Mouse (Mus musculus): Measurements from ENCODE around the gene Dcaf11. TPM values are rescaled to one million over a fixed set of nuclear protein-coding genes. Genes with fewer than 3 reads are reported as not detected.

Dcaf11 gene
- polyA plus RNA-seq, 1 experiment from 2014 or later: 72.6 TPM

GRCm38 (mm10) chr14:55608339-55608738 lies 48.5 kb downstream of the Dcaf11 start:
- Histone ChIP-seq H3K4me1 (peaks cover 15% of the 10 kb centered on the region), H3K27me3 (no peaks in the 10 kb centered on the region), H3K27ac (no peak overlapping the region), H3K36me3 (peaks cover 30% of the 10 kb centered on the region), H3K4me3 (no peak overlapping the region), H3K4me2 (no peak overlapping the region), H3K9me3 (no peaks in the 10 kb centered on the region), H3K9ac (no peak overlapping the region)
- ATAC-seq (ENCODE audit: borderline replicate concordance, extremely low read depth, low FRiP score, low TSS enrichment): no peak
- whole genome bisulfite sequencing: 85% methylated on average over 6 of the region's 6 CpGs

DNA sequence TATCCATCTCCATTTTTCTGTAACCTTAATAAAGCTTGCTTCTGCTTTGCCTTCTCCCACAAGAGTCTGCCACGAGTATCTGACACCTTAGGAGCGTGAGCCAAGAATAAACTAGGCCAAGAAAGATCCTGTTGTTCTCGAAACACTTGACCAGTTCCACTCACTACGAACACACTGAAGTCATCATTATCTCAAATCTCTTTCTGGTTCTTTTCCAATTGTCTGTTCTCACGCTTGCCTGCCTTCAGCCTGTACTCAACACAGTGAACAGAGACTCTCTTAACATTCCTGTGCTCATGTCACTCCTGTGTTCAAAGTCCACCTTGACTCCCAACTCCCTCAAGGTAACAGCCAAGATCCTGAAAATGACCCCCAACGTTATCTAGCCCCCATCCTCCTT lies 53.5 kb downstream of the Dcaf11 start:
- no peak for ATAC-seq (ENCODE audit: borderline replicate concordance, extremely low read depth, low FRiP score, low TSS enrichment)
- Histone ChIP-seq H3K36me3 (peaks cover 14% of the 10 kb centered on the region), H3K27me3 (no peaks in the 10 kb centered on the region), H3K4me2 (no peak overlapping the region), H3K4me1 (peaks cover 7% of the 10 kb centered on the region; the same call in 1 of the 2 replicates), H3K9ac (no peak overlapping the region), H3K27ac (no peak overlapping the region), H3K4me3 (no peak overlapping the region), H3K9me3 (no peaks in the 10 kb centered on the region)
- WGBS: 47% methylated on average over 6 of the region's 6 CpGs

- Histone ChIP-seq H3K4me1 (peaks cover 7% of the 10 kb centered on the region; the same call in 1 of the 2 replicates), H3K4me2 (no peak overlapping the region), H3K9ac (no peak overlapping the region), H3K27me3 (no peaks in the 10 kb centered on the region), H3K9me3 (no peaks in the 10 kb centered on the region), H3K27ac (no peak overlapping the region), H3K36me3 (peaks cover 2% of the 10 kb centered on the region), H3K4me3 (no peak overlapping the region)
- 59% methylated on average over 7 of the region's 7 CpGs for WGBS
- ATAC-seq (ENCODE audit: borderline replicate concordance, extremely low read depth, low FRiP score, low TSS enrichment): no peak
Observed at GRCm38 (mm10) chr14:55614565-55615178, 54.9 kb downstream of the Dcaf11 start.

- H3K9ac ChIP-seq: no peak overlapping the region
- WGBS: 42% methylated on average over 2 of the region's 2 CpGs
- no peaks in the 10 kb centered on the region for H3K27me3 ChIP-seq
- H3K36me3 ChIP-seq: no peaks in the 10 kb centered on the region
- no peaks in the 10 kb centered on the region for H3K9me3 ChIP-seq
- ATAC-seq (ENCODE audit: borderline replicate concordance, extremely low read depth, low FRiP score, low TSS enrichment): no peak
- no peak overlapping the region for H3K4me2 ChIP-seq
- H3K4me1 ChIP-seq: peaks cover 7% of the 10 kb centered on the region; the same call in 1 of the 2 replicates
- H3K4me3 ChIP-seq: no peak overlapping the region
- H3K27ac ChIP-seq: no peak overlapping the region
Observed at GRCm38 (mm10) chr14:55615876-55616275, 56.1 kb downstream of the Dcaf11 start.

GRCm38 (mm10) chr14:55616844-55617243 lies 57.0 kb downstream of the Dcaf11 start:
- no peak overlapping the region for H3K4me2 ChIP-seq
- H3K9ac ChIP-seq: no peak overlapping the region
- 71% methylated on average over 2 of the region's 2 CpGs for WGBS
- no peak for ATAC-seq (ENCODE audit: borderline replicate concordance, extremely low read depth, low FRiP score, low TSS enrichment)
- no peak overlapping the region for H3K4me3 ChIP-seq
- H3K27ac ChIP-seq: peak overlapping the region; percentile 60; the same call in 1 of the 2 replicates
- H3K9me3 ChIP-seq: no peaks in the 10 kb centered on the region
- H3K4me1 ChIP-seq: peaks cover 7% of the 10 kb centered on the region; the same call in 1 of the 2 replicates
- no peaks in the 10 kb centered on the region for H3K27me3 ChIP-seq
- H3K36me3 ChIP-seq: no peaks in the 10 kb centered on the region

GRCm38 (mm10) chr14:55617822-55618221 lies 58.0 kb downstream of the Dcaf11 start, which contains the start of gene Rec8:
Rec8 (plus strand) TSS chr14:55618037.
- Histone ChIP-seq H3K9me3 (no peaks in the 10 kb centered on the region), H3K4me1 (peaks cover 7% of the 10 kb centered on the region; the same call in 1 of the 2 replicates), H3K27me3 (no peaks in the 10 kb centered on the region), H3K9ac (peak within 1 kb of the TSS; percentile 21), H3K4me3 (peak within 1 kb of the TSS; percentile 36), H3K27ac (peak within 1 kb of the TSS; percentile 60), H3K4me2 (peak within 1 kb of the TSS; percentile 52), H3K36me3 (no peaks in the 10 kb centered on the region)
- WGBS: 17% methylated on average over 21 of the region's 21 CpGs
- peak; percentile 78 for ATAC-seq (ENCODE audit: borderline replicate concordance, extremely low read depth, low FRiP score, low TSS enrichment)

- peaks cover 7% of the 10 kb centered on the region; the same call in 1 of the 2 replicates for H3K4me1 ChIP-seq
- no peaks in the 10 kb centered on the region for H3K9me3 ChIP-seq
- H3K9ac ChIP-seq: peak overlapping the region; percentile 21
- H3K36me3 ChIP-seq: no peaks in the 10 kb centered on the region
- H3K27ac ChIP-seq: peak overlapping the region; percentile 26; the same call in 1 of the 2 replicates
- H3K27me3 ChIP-seq: no peaks in the 10 kb centered on the region
- 27% methylated on average over 22 of the region's 22 CpGs for WGBS
- H3K4me2 ChIP-seq: peak overlapping the region; percentile 52
- ATAC-seq (ENCODE audit: borderline replicate concordance, extremely low read depth, low FRiP score, low TSS enrichment): no peak
- peak overlapping the region; percentile 36 for H3K4me3 ChIP-seq
Observed at GRCm38 (mm10) chr14:55618486-55619195, 58.8 kb downstream of the Dcaf11 start.

Other genes starting within 250 kb of the Dcaf11 start
- 112 and 114 TPM in 2 replicates for gene Dhrs4, start 81.2 kb upstream of the Dcaf11 start, polyA plus RNA-seq (2015; fragmentation: Nextera tagmentation; extraction: Ambion mirVana)
- 1.3 and 1.6 TPM in 2 replicates for gene Carmil3, start 69.4 kb upstream of the Dcaf11 start, polyA plus RNA-seq (2015; fragmentation: Nextera tagmentation; extraction: Ambion mirVana)
- gene Cpne6, start 49.6 kb upstream of the Dcaf11 start, polyA plus RNA-seq (2015; fragmentation: Nextera tagmentation; extraction: Ambion mirVana): 0.11 and 0.23 TPM in 2 replicates
- not detected in 2 replicates for gene Nrl, start 35.0 kb upstream of the Dcaf11 start, polyA plus RNA-seq (2015; fragmentation: Nextera tagmentation; extraction: Ambion mirVana)
- 66.0 and 67.2 TPM in 2 replicates for gene Pck2, start 19.7 kb upstream of the Dcaf11 start, polyA plus RNA-seq (2015; fragmentation: Nextera tagmentation; extraction: Ambion mirVana)
- 0.79 and 1.2 TPM in 2 replicates for gene A730061H03Rik, start 400 bp downstream of the Dcaf11 start, polyA plus RNA-seq (2015; fragmentation: Nextera tagmentation; extraction: Ambion mirVana)
- 3.3 and 3.7 TPM in 2 replicates for gene Fitm1, start 15.6 kb downstream of the Dcaf11 start, polyA plus RNA-seq (2015; fragmentation: Nextera tagmentation; extraction: Ambion mirVana)
- gene Psme1, start 18.1 kb downstream of the Dcaf11 start, polyA plus RNA-seq (2015; fragmentation: Nextera tagmentation; extraction: Ambion mirVana): 168 and 171 TPM in 2 replicates
- 4.1 and 5.1 TPM in 2 replicates for gene Emc9, start 25.3 kb downstream of the Dcaf11 start, polyA plus RNA-seq (2015; fragmentation: Nextera tagmentation; extraction: Ambion mirVana)
- 234 and 238 TPM in 2 replicates for gene Psme2, start 31.1 kb downstream of the Dcaf11 start, polyA plus RNA-seq (2015; fragmentation: Nextera tagmentation; extraction: Ambion mirVana)
- gene Rnf31, start 31.7 kb downstream of the Dcaf11 start, polyA plus RNA-seq (2015; fragmentation: Nextera tagmentation; extraction: Ambion mirVana): 14.5 and 16.0 TPM in 2 replicates
- 12.5 and 14.4 TPM in 2 replicates for gene Irf9, start 43.6 kb downstream of the Dcaf11 start, polyA plus RNA-seq (2015; fragmentation: Nextera tagmentation; extraction: Ambion mirVana)
- gene Rec8, start 58.0 kb downstream of the Dcaf11 start, polyA plus RNA-seq (2015; fragmentation: Nextera tagmentation; extraction: Ambion mirVana): 22.9 and 25.5 TPM in 2 replicates
- gene Ipo4, start 76.0 kb downstream of the Dcaf11 start, polyA plus RNA-seq (2015; fragmentation: Nextera tagmentation; extraction: Ambion mirVana): 81.2 and 95.6 TPM in 2 replicates
- gene Gm49378, start 77.9 kb downstream of the Dcaf11 start, polyA plus RNA-seq (2015; fragmentation: Nextera tagmentation; extraction: Ambion mirVana): 0.44 and 2.0 TPM in 2 replicates
- 119 and 126 TPM in 2 replicates for gene Tm9sf1, start 83.8 kb downstream of the Dcaf11 start, polyA plus RNA-seq (2015; fragmentation: Nextera tagmentation; extraction: Ambion mirVana)
- gene Tssk4, start 90.2 kb downstream of the Dcaf11 start, polyA plus RNA-seq (2015; fragmentation: Nextera tagmentation; extraction: Ambion mirVana): 0.88 and 1.1 TPM in 2 replicates
- gene Mdp1, start 100.5 kb downstream of the Dcaf11 start, polyA plus RNA-seq (2015; fragmentation: Nextera tagmentation; extraction: Ambion mirVana): 56.5 TPM in 2 replicates
- gene Gmpr2, start 111.9 kb downstream of the Dcaf11 start, polyA plus RNA-seq (2015; fragmentation: Nextera tagmentation; extraction: Ambion mirVana): 60.2 and 68.1 TPM in 2 replicates
- gene Nedd8, start 112.1 kb downstream of the Dcaf11 start, polyA plus RNA-seq (2015; fragmentation: Nextera tagmentation; extraction: Ambion mirVana): 509 and 542 TPM in 2 replicates
- gene Tinf2, start 121.8 kb downstream of the Dcaf11 start, polyA plus RNA-seq (2015; fragmentation: Nextera tagmentation; extraction: Ambion mirVana): 46.9 and 48.3 TPM in 2 replicates
- gene Tgm1, start 153.9 kb downstream of the Dcaf11 start, polyA plus RNA-seq (2015; fragmentation: Nextera tagmentation; extraction: Ambion mirVana): 2.2 and 2.8 TPM in 2 replicates
- 31.8 and 33.2 TPM in 2 replicates for gene Rabggta, start 162.3 kb downstream of the Dcaf11 start, polyA plus RNA-seq (2015; fragmentation: Nextera tagmentation; extraction: Ambion mirVana)
- gene Dhrs1, start 185.7 kb downstream of the Dcaf11 start, polyA plus RNA-seq (2015; fragmentation: Nextera tagmentation; extraction: Ambion mirVana): 86.7 and 88.4 TPM in 2 replicates
- gene Nop9, start 185.7 kb downstream of the Dcaf11 start, polyA plus RNA-seq (2015; fragmentation: Nextera tagmentation; extraction: Ambion mirVana): 39.2 and 41.4 TPM in 2 replicates
- gene Cideb, start 198.5 kb downstream of the Dcaf11 start, polyA plus RNA-seq (2015; fragmentation: Nextera tagmentation; extraction: Ambion mirVana): 0.55 and 0.80 TPM in 2 replicates
- gene Ltb4r2, start 201.4 kb downstream of the Dcaf11 start, polyA plus RNA-seq (2015; fragmentation: Nextera tagmentation; extraction: Ambion mirVana): 0.25 and 0.35 TPM in 2 replicates
- gene Ltb4r1, start 206.0 kb downstream of the Dcaf11 start, polyA plus RNA-seq (2015; fragmentation: Nextera tagmentation; extraction: Ambion mirVana): 1.7 and 2.6 TPM in 2 replicates
- gene Adcy4, start 224.1 kb downstream of the Dcaf11 start, polyA plus RNA-seq (2015; fragmentation: Nextera tagmentation; extraction: Ambion mirVana): 14.3 and 18.0 TPM in 2 replicates
- 43.4 and 45.6 TPM in 2 replicates for gene Ripk3, start 228.9 kb downstream of the Dcaf11 start, polyA plus RNA-seq (2015; fragmentation: Nextera tagmentation; extraction: Ambion mirVana)

Measured in lung, embryonic 15.5 days (tissue).